Mouse (Mus musculus) yolk sac, embryonic 10.5 days (tissue): ENCODE measurements at regions not wholly inside any gene's neighbourhood (a gene's known extent, or its start where the extent isn't known, plus 50 kb on each side); places are given as distances from the start of the nearest gene placed in this dataset.

Source experiments
- DNase-seq: peaks from one replicate; pipeline ENCODE4 v3.0.0-alpha.2; 2017; ENCODE audit warnings: low spot score

DNA sequence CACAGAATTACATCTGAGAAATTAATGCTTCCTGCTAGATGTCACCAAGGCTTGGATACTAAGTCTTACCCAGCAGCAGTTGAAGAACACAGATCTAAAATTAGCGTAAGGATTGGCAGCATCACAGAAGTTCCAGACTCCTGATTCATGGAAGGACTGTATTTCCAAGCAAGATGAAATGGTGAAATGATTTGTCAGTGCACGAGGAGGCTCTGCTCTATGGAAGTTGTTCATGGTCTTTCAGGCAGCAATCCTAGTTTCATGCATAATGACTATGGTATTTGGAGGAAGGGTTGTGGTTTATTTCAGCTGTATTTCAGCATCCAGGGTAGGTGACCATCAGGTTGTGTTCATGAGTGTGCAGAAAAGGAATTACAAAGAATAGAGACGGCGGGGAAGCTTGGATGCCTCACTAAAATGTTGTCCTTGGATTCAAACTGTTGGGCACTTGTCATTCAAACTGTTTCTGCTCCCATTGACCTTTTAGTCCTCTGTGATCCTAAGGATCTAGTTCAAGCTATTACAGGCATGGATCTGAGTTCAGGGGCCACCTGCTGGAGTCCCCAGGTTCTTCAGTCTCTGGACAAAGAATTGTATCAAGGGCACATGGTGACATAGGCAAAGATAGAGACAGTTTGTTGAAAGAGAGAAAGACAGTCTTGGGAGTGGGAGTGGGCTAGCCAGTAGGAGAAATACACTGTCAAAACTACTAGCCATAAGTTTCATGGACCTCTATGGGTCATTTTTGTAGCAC lies 1411.6 kb upstream of the A1bg start:
- DNase-seq, result no peak

DNA sequence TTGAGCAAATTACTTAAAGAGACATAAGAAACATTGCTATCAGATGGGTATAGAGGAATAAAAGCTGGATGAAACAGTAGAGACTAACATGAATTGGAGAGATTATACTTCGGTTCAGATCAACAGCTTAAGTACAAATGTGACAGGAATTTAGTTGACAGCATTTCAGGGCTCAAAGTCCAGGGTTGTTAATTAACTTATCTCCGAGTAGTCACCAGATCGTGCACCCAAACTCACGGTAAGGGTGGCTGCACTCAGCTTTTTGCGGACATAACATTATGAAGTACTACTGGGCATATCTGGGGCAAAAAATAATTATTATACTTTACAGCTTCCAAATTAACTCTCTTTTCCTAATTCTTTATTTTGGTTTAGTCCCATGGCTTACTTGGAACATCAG lies 1409.3 kb upstream of the A1bg start:
- DNase-seq, result peak; percentile 35

DNA sequence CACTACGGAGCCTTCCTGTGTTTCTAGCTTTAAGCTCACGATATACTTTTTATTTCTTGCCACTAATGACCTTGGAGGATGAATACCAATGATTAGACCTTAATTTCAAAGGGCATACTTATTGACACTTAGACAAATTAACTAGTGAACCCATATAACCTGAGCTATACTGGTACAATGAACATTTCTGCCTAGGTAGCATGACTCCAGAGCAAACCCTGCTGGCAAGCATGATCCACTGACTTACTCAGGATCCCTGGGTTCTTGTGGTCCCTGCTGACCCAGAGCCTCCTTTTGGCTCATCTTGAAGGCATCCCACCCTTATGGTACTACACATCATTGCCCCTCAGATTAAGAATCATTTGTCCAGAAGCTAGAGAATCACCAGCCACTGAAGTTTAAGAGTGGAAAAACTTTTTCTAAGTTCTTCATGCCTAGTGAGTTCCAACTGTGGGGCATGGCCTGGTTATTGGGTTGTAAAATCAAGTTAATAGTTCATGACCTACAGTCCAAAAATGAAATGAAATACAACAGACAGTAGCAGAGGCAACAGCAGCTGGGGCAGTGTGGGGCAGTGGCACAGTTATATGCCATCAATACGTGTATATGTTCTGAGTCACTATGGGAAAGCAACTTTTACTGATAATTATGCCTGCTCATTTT lies 1408.5 kb upstream of the A1bg start:
- DNase-seq, result no peak

DNA sequence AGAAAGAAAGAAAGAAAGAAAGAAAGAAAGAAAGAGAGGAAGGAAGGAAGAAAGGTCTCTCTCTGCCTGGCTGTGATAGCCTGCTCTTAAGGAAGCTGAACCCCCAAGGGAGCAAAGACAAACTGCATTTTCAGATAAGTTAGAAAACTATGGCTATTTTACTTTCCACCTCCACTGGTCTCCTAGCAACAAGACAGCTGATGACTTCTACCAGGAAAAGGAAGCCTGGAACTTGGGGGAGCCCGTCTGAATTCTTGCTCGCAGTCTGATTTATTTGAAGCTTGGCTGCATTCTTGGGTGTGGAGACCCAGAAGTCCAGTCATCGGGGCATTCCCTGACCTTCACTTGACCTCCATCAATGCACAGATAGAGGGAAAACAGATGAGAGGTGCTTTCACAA lies 1406.1 kb upstream of the A1bg start:
- DNase-seq, result peak; percentile 40

- DNase-seq, result peak; percentile 16
Measured at GRCm38 (mm10) chr15:62328305-62328881, 1405.6 kb upstream of the A1bg start.

DNA sequence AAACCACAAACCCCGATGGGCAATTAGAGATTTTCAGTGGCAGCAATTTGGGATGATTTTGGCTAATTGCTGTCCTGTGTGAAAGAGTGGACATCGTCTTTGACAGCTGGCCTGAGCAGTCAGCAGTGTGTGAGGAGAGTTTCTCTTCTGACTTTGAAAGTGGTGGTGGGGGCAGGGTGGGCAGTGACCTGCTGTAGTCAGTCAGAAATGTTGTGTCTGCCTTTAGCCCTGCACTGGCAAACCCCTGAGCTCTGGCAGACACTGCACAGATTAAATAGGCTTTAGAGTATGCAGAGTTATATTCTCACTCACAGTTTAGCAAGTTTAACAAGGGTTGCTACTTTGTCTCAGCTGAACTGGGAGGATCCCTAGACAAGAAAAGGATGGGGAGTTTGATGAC lies 1404.7 kb upstream of the A1bg start:
- DNase-seq, result no peak

- no peak for DNase-seq
Measured at GRCm38 (mm10) chr15:62326524-62326923, 1403.7 kb upstream of the A1bg start.

DNA sequence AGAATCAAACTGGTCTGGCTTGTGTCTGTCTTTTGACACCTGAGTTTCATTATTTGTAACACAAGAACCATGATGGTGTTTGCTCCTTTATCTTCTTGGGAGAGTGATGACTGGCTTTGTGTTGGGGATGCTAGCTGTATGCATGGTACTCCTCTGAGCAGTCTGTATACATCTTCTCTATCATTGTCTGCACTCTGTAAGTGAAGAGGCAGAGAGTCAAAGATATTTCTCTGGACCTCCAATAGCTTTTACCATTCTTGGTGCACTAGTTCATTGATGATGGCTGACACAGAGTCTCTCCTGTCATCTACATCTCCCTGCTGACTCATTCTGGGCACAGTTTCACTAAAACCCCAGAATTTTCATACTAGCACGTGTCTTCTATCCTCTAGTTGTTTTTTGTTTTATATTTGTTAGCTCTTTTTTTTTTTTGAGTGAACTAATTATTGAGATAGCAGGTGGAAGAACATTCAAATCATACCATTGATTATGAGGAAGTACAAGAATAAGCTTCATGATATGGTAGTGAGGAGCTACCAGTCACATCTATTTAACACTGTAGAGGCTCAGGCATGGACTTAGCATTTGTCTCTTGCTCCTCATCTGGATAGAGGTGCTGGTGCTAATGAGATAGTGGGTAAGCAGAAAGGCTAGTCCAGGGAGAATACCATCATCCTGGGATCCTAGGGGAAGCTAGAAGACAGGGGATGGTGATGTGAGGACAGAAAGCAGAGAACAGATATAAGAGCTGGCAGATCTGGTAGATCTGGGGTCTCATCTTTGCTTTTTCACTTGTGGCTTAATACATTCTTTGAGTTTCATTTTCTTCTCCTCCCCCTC lies 1402.9 kb upstream of the A1bg start:
- no peak for DNase-seq

- no peak for DNase-seq
Measured at GRCm38 (mm10) chr15:62320966-62321365, 1398.2 kb upstream of the A1bg start.

GRCm38 (mm10) chr15:62314449-62314848 lies 1391.6 kb upstream of the A1bg start:
- no peak for DNase-seq

DNA sequence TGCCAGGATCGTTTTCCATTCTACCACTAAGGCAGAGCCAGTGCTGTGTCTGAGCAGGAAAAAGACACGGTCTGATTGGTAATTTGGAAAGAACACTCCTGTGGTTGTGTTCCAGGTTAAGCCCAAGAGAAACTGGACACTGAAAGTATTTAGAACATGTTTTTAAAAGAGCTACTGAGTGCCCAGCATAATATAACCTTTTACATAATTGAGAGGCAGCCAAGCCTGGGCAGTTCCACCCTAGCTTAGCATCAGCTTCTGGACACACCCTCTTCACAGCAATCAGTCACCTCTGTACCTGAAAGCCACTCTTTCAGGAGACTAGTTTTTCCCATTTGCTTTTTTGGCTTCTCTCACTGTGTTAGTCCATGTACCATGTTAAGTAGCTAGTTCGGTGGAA lies 1379.4 kb upstream of the A1bg start:
- DNase-seq, result no peak

- DNase-seq, result no peak
Measured at GRCm38 (mm10) chr15:62301567-62301966, 1378.8 kb upstream of the A1bg start.

DNA sequence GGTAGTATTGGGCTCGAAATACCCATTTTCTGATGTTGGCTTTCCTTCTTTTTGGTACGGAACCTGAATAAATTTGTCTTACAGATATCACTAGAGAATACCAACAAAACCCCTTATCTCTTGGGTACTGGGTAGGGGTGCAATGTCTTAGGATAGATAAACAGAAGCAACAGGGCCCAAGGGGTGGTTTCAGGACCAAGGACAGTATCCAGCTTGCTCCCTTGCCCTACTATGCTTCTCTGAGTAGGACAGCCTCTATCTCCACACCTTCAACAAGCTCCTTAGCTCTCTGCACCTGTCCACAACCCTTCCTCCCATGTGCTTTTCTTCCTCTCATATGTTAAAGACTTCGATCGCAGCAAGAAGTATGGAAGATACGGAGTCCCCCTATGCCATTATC lies 1374.3 kb upstream of the A1bg start:
- DNase-seq, result no peak

DNA sequence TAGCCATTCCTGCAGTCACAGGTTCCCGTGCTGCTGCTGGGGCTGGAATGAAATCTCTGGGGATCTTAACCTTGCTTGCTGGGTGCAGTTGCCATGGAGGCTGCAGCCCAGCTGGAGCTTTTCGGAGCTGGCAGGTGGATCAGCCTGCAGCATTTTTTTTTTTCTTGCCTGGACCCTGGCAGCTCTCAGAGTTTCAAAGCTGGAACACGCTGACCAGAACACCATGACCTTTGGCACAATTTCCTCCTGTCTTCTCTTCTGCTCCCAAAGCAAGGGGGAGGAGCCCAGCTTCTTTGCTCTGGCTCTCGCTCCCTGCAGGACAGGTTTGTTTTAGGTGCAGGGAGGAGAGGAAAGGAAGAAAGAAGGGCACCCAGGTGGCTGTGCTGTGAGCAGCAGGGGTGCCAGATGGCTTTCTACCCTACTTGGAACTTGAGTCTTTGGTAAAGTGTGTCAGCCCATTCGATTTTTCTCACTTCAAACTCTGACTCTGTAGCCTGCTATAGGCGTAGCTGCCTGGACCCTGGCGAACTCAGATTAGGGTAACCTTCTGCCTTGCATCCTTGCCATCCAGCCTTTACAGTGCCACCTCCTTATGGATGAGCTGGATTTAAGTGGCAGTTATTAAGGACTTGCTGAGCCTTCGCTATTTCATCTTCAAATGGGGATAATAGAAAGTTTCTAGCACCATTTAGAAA lies 1372.6 kb upstream of the A1bg start:
- DNase-seq, result peak; percentile 67

GRCm38 (mm10) chr15:62294786-62295185 lies 1372.0 kb upstream of the A1bg start:
- DNase-seq, result no peak

GRCm38 (mm10) chr15:62292876-62293275 lies 1370.1 kb upstream of the A1bg start:
- no peak for DNase-seq

DNA sequence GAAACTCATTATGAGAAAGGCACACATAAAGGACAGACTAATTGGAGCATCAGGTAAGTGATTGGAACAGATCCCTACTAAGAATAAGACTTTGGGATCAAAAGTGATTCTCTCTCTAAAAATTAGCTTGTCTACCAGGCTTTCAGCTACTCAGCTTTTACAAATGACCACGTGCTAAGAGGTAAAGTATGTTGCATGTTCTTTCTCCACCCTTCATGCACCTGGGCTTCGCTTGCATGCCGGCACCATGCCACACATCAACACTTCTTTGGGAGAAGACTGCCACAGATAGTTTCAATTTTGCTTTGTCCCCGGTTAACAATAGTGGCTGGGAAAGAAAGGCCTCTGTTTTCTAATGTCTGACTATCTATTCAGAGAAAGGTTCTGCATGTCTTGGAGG lies 1367.9 kb upstream of the A1bg start:
- no peak for DNase-seq

DNA sequence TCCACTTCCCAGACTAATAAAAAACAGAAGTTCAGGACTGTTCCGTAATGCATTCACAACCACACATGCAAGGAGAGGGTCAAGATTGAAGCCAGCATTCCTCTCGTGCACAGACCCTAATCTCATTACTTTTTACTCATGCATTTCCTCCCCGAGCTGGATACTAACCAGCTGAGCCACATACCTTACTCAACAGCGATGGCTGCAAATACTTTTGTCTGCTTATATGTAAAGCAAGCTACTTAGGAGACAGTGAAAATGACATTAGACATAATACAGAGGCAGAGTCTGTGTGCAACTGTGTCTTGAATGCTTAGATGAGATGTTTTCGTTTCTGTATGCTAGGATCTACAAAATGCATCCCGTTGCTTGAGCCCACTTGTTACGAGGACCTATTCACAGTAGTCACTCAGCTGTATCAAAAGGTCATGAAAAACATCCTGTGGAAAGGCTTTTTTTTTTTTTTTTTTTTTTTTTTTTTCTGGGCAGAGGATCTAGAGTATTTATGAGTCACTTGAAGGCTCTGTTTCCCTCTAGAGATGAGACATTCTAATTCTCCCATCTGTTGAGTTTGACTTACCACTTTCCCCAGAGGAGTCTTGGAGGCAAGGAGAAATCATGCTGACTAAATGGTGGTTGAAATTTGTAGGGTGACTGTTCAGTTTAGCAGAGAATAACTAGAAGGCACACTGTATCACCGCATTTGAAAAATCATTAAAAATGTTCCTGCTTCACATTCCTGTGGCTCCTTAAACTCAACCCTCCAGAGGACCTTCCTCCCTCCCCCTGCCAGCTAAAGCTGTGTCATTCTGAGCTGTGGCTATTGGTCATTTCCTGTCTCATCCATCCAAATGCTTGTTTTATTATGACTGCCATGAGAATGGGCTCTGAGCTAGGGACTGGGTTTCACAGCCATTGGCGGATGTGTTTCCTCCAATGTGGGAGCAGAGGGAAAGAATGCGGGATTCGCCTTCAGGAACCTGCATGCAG lies 1364.1 kb upstream of the A1bg start:
- no peak for DNase-seq

DNA sequence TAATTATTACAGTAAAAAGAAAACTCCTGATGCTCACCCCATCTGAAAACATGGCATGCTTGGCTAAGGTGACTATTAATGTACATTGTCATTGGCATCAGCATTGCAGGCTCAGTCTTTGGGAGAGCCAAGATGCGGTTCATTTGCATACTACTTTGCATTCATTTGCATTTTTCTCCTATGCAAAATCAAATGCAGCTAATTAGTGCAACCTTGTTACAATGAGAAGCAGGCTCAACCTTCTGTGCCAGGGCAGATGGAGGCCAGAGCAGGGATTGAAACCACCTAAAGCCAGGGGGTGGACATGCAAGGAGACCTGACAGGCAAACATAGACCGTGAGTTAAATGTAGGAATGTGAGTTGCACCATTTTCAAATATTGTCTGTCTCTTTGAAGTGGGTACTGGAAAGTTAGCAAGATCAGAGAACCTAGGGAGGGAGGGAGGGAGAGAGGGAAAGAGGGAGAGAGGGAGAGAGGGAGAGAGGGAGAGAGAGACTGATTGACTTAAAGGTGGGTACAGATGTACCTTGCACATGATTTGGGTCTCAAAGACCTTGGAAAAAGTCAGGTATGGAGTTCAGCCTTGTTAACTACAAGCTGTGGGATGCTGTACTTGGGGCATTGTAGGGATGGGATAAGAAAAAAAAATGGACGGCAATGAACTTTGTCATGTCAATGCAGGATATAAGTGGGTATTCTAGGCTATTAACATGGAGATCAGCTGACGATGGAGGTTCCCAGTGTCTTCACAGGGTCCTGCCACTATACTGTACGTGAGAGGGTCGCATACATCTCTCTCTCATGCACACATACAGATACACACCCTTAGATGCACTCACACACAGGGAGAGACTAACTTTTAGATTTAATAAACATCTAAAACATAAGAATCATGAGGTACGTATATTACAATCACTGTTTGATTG lies 1362.1 kb upstream of the A1bg start:
- no peak for DNase-seq
